Mouse (Mus musculus): ENCODE measurements around the gene Olfr938.

GRCm38 (mm10) chr9:39078787-39079186 is at the start of gene Olfr938:
- TF ChIP-seq POLR2A (IDR thresholded peaks at IDR 0.05; ENCODE audit: low read depth, low read length) (no peak), CTCF (IDR thresholded peaks at IDR 0.05; ENCODE audit: borderline replicate concordance, insufficient read depth, low read length) (no peak)

All from embryonic fibroblast, embryonic 13.5 days (primary cell).